Mouse (Mus musculus) neural tube, embryonic 13.5 days (tissue): ENCODE measurements around the gene Sinhcaf. TPM values are rescaled to one million over a fixed set of nuclear protein-coding genes. Genes with fewer than 3 reads are reported as not detected.
"Not testable (repeated sequence)": the region's sequence is repeated elsewhere in the genome, so short reads cannot be mapped to it uniquely, and the experiment has no call there.

ENCODE experiments used
- ATAC-seq: fragments of 200-750 bp; cut with Nextera tagmentation; 2 replicates; pipeline ENCODE4 v1.8.0; 2017; ENCODE audit warnings: low read depth, mild to moderate bottlenecking, moderate TSS enrichment, moderate library complexity
- H3K27ac ChIP-seq: fragments of 300-500 bp; sonication (generic); replicated peaks from 2 replicates; pipeline ENCODE4 v1.5.1; 2015; ENCODE audit warnings: moderate library complexity, mild to moderate bottlenecking, inconsistent platforms
- H3K27me3 ChIP-seq: fragments of 300-500 bp; sonication (generic); 2 replicates; pipeline ENCODE4 v1.6.1; 2015; ENCODE audit warnings: mild to moderate bottlenecking, inconsistent platforms
- H3K36me3 ChIP-seq: fragments of 300-500 bp; sonication (generic); 2 replicates; pipeline ENCODE4 v1.6.1; 2015; ENCODE audit warnings: mild to moderate bottlenecking, inconsistent platforms
- H3K4me1 ChIP-seq: fragments of 300-500 bp; sonication (generic); replicated peaks from 2 replicates; pipeline ENCODE4 v1.6.1; 2015; ENCODE audit warnings: inconsistent platforms
- H3K4me2 ChIP-seq: fragments of 300-500 bp; sonication (generic); 2 replicates; pipeline ENCODE4 v1.6.1; 2015; ENCODE audit warnings: inconsistent platforms, mild to moderate bottlenecking, moderate library complexity
- H3K4me3 ChIP-seq: fragments of 300-500 bp; sonication (generic); 2 replicates; pipeline ENCODE4 v1.5.1; 2015; ENCODE audit warnings: mild to moderate bottlenecking, inconsistent platforms
- H3K9ac ChIP-seq: fragments of 300-500 bp; sonication (generic); 2 replicates; pipeline ENCODE4 v1.6.1; 2015; ENCODE audit warnings: moderate library complexity, mild to moderate bottlenecking, inconsistent platforms
- H3K9me3 ChIP-seq: fragments of 300-500 bp; sonication (generic); 2 replicates; pipeline ENCODE4 v1.6.1; 2016; ENCODE audit warnings: inconsistent platforms
- WGBS: fragments of 180-500 bp; shearing (Covaris S2); methylation state at CpG from one replicate; pipeline ENCODE4 v1.1.7; 2015; 5-methylcytosine and 5-hydroxymethylcytosine counted together
- polyA plus RNA-seq: library from polyadenylated mRNA; unstranded; fragments of >200 nt; fragmentation: Nextera tagmentation; extraction: Ambion mirVana; gene quantifications from 2 replicates; pipeline ENCODE4 v1.2.1, GENCODE M21; 2015

The Sinhcaf gene
- polyA plus RNA-seq, 1 experiment from 2014 or later: 86.2 TPM

DNA sequence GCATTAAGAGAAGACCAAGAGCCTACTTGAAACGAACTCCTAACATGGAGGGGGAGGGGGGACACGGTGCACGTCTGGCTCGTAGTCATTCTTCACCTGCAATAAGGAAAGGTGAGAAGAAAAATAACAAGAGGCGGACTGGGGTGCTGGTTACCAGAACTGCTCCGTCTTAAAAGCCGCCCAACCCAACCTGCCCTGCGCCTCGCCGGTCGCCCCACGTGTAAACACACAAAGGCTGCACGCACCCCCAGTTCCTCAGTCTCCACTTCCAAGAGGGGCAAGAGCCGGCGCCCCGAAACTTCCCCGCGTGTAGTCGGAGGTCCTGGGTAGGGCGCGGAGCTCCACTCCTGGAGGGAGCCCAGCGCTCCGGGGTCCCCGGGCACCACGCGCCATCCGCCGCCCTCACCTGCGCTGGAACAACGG is 1.9 kb downstream of the Sinhcaf start:
- Histone ChIP-seq H3K4me3 (peak overlapping the region; percentile 82), H3K36me3 (no peaks in the 10 kb centered on the region), H3K4me1 (peaks cover 29% of the 10 kb centered on the region), H3K27me3 (no peaks in the 10 kb centered on the region), H3K27ac (peak overlapping the region; percentile 89), H3K4me2 (peak overlapping the region; percentile 70), H3K9ac (peak overlapping the region; percentile 91), H3K9me3 (no peaks in the 10 kb centered on the region)
- no peak for ATAC-seq
- WGBS: under 1% methylated on average over 30 of the region's 30 CpGs

DNA sequence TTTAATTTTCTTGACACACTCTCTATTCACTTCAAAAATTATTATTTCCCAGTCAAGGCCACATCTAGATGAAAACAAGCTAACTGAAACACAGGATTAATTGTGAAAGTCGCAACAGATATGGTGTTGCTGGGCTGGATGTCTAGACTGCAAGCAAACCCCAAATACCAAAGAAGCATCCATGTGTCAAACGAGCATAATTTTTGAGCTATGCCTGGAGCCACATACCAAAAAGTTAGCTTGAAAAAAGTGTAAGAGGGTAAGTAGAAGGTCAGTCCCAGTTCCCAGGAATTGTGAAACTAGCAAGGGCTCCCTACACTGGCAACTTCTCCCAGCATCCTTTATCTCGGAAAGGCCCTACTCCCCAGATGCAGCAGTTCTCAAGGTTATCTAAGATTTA is 2.6 kb downstream of the Sinhcaf start:
- Histone ChIP-seq H3K27ac (no peak overlapping the region), H3K9ac (peak overlapping the region; percentile 91), H3K9me3 (no peaks in the 10 kb centered on the region), H3K27me3 (no peaks in the 10 kb centered on the region), H3K4me2 (peak overlapping the region; percentile 70), H3K4me3 (peak overlapping the region; percentile 82), H3K4me1 (peaks cover 29% of the 10 kb centered on the region), H3K36me3 (no peaks in the 10 kb centered on the region)
- WGBS: 23% methylated on average over 3 of the region's 3 CpGs
- ATAC-seq: no peak

DNA sequence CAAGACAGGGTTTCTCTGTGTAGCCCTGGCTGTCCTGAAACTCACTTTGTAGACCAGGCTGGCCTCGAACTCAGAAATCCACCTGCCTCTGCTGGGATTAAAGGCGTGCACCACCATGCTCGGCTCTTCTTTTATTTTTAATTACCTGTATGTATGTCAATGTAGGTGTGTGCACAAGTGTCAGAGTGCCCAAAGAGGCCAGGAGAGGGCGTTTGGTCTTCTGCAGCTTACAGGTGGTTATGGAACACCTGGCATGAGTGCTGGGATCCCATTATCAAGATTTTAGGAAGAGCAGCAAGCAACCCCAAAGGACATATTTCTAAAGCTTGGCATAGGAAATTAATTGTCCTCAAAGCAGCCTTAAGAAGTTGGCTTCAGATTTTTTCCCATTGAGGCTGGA is 3.9 kb downstream of the Sinhcaf start:
- Histone ChIP-seq H3K4me3 (no peak overlapping the region), H3K27ac (no peak overlapping the region), H3K9ac (no peak overlapping the region), H3K4me2 (no peak overlapping the region), H3K4me1 (peaks cover 29% of the 10 kb centered on the region), H3K27me3 (no peaks in the 10 kb centered on the region), H3K9me3 (no peaks in the 10 kb centered on the region), H3K36me3 (no peaks in the 10 kb centered on the region)
- no peak for ATAC-seq
- WGBS: 70% methylated on average over 4 of the region's 4 CpGs

DNA sequence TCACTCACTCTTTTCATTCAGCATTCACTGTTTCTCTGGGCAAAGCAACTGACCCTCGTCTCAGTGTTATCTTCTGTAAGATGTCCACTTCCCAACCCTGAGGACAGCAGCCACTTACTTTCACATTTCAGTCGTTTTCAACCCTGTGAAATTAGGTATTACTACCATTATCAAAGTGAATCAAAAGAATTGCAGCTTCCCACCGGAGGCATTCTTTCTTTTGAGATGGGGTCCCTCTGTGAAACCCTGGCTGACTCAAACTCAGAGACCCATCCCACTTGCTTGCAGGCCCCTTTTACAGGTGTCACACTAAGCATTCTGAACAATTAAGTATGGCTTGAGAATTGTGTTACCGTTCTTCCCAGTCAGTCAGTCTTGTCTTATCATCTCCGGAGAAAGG is 4.4 kb downstream of the Sinhcaf start:
- Histone ChIP-seq H3K9ac (no peak overlapping the region), H3K4me1 (peaks cover 26% of the 10 kb centered on the region), H3K36me3 (no peaks in the 10 kb centered on the region), H3K4me3 (no peak overlapping the region), H3K4me2 (no peak overlapping the region), H3K27ac (no peak overlapping the region), H3K27me3 (no peaks in the 10 kb centered on the region), H3K9me3 (no peaks in the 10 kb centered on the region)
- WGBS: 45% methylated on average over 5 of the region's 5 CpGs
- no peak for ATAC-seq

DNA sequence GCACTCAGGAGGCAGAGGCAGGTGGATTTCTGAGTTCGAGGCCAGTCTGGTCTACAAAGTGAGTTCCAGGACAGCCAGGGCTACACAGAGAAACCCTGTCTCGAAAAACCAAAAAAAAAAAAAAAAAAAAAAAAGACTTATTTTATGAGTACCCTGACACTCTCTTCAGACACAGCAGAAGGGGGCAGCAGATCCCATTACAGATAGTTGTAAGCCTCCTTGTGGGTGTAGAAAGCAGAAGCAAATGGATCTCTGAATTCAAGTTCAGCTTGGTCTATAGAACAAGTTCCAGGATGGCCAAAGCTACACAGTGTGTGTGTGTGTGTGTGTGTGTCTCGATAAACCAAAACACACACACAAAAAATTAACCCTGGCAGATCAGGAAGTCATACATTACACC is 5.9 kb downstream of the Sinhcaf start:
- not testable (repeated sequence) for H3K9me3 ChIP-seq, H3K4me2 ChIP-seq, H3K9ac ChIP-seq, H3K27me3 ChIP-seq, ATAC-seq, H3K27ac ChIP-seq, H3K4me3 ChIP-seq, H3K36me3 ChIP-seq
- 81% methylated on average over 2 of the region's 3 CpGs for WGBS
- peaks cover 25% of the 10 kb centered on the region for H3K4me1 ChIP-seq

DNA sequence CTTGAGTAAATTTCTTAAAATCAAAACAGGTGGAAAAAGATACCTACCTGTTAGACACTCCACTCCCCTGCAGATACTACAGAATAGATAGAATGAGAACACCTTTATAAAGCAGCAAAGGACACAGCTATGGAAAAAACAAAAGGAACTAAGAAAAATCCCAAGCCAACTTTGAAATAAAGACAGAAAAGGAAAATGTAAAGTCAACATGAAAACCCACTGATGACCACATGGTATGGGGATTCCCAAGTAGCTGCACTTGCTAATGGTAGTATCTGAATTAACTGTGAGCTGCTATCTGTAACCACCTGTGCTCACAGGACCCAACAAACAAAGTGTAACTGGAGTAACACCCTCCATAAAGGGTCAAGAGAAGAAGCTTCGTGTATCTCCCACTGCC is 8.6 kb downstream of the Sinhcaf start:
- H3K9me3 ChIP-seq: no peaks in the 10 kb centered on the region
- H3K4me3 ChIP-seq: no peak overlapping the region
- H3K36me3 ChIP-seq: 0 out of 2 replicates have a peak, but pooled peaks cover under 1% of the 10 kb centered on the region
- H3K4me2 ChIP-seq: no peak overlapping the region
- no peak for ATAC-seq
- WGBS: 46% methylated on average over 1 of the region's 1 CpGs
- H3K27ac ChIP-seq: no peak overlapping the region
- H3K4me1 ChIP-seq: peaks cover 16% of the 10 kb centered on the region
- H3K27me3 ChIP-seq: no peaks in the 10 kb centered on the region
- no peak overlapping the region for H3K9ac ChIP-seq

DNA sequence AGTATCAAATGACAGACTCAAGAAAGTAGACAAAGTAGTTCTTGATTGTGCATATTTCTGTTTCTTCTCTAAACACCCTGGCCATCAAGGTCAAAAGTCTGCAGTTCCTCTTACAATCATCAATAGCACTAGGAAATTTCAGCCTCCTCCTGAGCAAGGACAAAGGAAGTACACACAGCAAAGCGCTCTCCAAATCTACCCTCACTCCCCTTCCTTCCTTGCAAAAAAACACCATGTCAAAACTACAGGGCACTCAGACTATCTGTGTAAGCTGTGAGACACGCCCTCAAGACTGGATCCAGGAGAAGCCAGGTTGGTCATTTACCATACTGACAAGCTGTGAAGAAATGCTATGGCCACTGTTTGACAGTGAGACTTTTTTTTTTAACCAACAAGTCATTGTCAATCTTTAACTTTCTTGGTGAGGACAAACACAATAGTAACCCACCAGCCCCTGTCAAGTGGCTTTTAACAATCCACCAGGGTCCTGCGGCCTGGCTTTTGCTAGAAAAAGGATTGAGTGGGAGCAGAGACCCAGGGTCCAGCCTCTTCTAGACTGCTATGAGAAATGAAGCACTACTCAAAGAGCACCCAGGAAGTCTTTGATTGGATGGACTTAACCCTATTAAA is 11.2 kb downstream of the Sinhcaf start:
- Histone ChIP-seq H3K27me3 (no peaks in the 10 kb centered on the region), H3K27ac (no peak overlapping the region), H3K4me3 (no peak overlapping the region), H3K36me3 (peaks cover 26% of the 10 kb centered on the region), H3K4me1 (peaks cover 9% of the 10 kb centered on the region), H3K9me3 (no peaks in the 10 kb centered on the region), H3K4me2 (no peak overlapping the region), H3K9ac (no peak overlapping the region)
- ATAC-seq: no peak
- WGBS: 68% methylated on average over 3 of the region's 3 CpGs

DNA sequence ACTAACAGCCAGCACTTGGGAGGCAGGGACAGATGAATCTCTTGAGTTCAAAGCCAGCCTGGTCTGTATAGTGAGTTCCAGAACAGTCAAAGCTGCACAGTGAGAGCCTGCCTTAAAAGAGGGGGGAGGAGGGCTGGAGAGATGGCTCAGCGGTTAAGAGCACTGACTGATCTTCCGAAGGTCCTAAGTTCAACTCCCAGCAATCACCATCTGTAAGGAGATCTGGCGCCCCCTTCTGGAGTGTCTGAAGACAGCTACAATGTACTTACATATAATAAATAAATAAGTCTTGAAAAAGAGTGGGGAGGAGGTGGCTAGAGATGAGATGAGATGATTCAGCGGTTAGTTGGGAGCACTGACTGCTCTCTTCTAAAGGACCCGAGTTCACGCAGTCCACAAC is 15.0 kb downstream of the Sinhcaf start:
- H3K4me1 ChIP-seq: peaks cover 9% of the 10 kb centered on the region
- H3K9ac ChIP-seq: no peak overlapping the region
- peaks cover 61% of the 10 kb centered on the region for H3K36me3 ChIP-seq
- H3K4me2 ChIP-seq: no peak overlapping the region
- H3K9me3 ChIP-seq: no peaks in the 10 kb centered on the region
- no peak for ATAC-seq
- H3K4me3 ChIP-seq: no peak overlapping the region
- WGBS: 84% methylated on average over 6 of the region's 6 CpGs
- no peak overlapping the region for H3K27ac ChIP-seq
- no peaks in the 10 kb centered on the region for H3K27me3 ChIP-seq

DNA sequence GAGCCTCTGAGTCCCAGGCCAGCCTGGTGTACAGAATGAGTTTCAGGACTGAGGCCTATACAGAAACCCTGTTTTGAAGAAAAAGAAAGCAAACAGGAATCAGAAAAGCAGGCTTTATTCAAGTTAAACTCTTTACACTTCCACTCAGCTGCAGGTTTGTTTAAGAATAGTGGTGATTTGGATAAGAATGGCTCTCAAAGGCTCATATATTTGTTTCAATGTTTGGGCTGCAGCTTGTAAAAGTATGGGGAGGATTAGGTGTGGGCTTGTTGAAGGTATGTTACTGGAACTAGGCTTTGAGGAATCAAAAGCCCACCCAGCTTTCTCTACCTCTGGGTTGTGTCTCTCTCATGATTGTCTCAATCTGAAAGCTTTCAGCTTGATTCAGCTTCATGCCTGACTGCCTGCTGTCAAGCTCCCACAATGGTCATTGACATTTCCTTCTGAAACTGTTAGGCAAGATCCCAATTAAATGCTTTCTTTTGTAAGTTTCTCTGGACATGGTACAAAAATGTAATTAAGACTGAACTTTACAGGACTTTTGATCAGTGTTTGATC is 27.3 kb downstream of the Sinhcaf start:
- Histone ChIP-seq H3K27ac (no peak overlapping the region), H3K4me1 (no peaks in the 10 kb centered on the region), H3K9me3 (no peaks in the 10 kb centered on the region), H3K4me3 (no peak overlapping the region), H3K4me2 (no peak overlapping the region), H3K36me3 (peaks cover 31% of the 10 kb centered on the region), H3K9ac (no peak overlapping the region), H3K27me3 (no peaks in the 10 kb centered on the region)
- no peak for ATAC-seq

DNA sequence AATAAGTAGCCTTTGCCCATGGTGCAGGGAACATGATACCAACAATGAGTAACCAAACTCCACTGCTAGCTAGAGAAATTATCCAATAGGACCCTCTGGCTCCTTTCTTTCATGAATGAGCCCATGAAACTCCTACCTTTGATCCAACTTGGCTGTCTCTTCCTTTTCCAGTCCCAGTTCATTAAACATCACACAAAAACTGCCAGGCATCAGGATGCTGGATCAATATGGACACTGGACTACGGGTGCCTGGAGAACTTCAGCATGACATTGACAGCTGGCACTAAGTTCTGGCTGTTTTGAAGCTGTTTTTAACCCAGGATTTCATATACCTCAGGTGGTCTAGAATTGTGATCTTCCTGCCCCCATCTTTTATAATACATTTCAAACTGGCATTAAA is 28.6 kb downstream of the Sinhcaf start:
- Histone ChIP-seq H3K36me3 (peaks cover 24% of the 10 kb centered on the region), H3K9me3 (no peaks in the 10 kb centered on the region), H3K27ac (no peak overlapping the region), H3K4me3 (no peak overlapping the region), H3K9ac (no peak overlapping the region), H3K4me2 (no peak overlapping the region), H3K4me1 (no peaks in the 10 kb centered on the region), H3K27me3 (no peaks in the 10 kb centered on the region)
- 74% methylated on average over 1 of the region's 1 CpGs for WGBS
- ATAC-seq: no peak

DNA sequence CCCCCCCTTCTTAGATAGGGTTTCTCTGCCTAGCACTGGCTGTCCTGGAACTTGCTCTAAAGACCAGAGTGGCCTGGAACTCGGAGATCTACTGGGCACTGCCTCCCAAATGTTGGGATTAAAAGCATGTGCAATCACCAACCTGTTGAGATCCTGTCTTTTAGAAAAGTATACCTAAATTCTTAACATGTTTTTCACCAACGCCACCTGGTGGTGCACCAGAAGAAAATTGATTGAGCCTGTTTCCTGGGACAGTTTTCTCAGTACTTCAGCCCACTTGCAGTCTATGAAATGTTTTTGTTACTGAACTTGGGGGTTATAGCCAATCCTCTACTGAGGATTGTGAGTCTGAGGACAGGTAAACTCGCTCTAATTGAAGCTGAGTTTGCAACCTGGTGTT is 29.4 kb downstream of the Sinhcaf start:
- Histone ChIP-seq H3K9ac (no peak overlapping the region), H3K4me3 (no peak overlapping the region), H3K9me3 (no peaks in the 10 kb centered on the region), H3K4me2 (no peak overlapping the region), H3K4me1 (no peaks in the 10 kb centered on the region), H3K27ac (no peak overlapping the region), H3K36me3 (peaks cover 24% of the 10 kb centered on the region), H3K27me3 (no peaks in the 10 kb centered on the region)
- ATAC-seq: no peak
- WGBS: 33% methylated on average over 3 of the region's 3 CpGs

DNA sequence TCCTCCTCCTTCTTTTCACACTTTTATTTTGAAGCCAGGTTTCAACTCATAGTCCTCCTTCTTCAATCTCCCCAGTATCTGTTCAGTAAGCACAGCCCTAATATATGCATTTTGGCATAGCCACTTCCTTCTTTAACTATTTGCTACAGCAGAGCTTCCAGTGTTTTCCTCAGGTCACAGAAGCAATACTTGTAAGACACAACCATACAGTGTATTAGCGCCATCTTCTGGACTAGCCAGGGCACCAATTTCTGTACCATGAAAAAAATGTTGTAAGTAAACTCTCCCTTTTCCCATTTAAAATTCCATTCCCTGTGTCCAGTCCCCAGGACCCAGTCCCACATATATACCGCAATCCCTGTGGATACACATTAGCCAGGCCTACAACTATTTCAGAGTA is 32.3 kb downstream of the Sinhcaf start:
- ATAC-seq: peak; percentile 63; the same call in 1 of the 2 replicates
- Histone ChIP-seq H3K4me2 (no peak overlapping the region), H3K9ac (no peak overlapping the region), H3K27me3 (no peaks in the 10 kb centered on the region), H3K27ac (no peak overlapping the region), H3K36me3 (0 out of 2 replicates have a peak, but pooled peaks cover 6% of the 10 kb centered on the region), H3K9me3 (no peaks in the 10 kb centered on the region), H3K4me3 (no peak overlapping the region), H3K4me1 (no peaks in the 10 kb centered on the region)
- 12% methylated on average over 2 of the region's 2 CpGs for WGBS

DNA sequence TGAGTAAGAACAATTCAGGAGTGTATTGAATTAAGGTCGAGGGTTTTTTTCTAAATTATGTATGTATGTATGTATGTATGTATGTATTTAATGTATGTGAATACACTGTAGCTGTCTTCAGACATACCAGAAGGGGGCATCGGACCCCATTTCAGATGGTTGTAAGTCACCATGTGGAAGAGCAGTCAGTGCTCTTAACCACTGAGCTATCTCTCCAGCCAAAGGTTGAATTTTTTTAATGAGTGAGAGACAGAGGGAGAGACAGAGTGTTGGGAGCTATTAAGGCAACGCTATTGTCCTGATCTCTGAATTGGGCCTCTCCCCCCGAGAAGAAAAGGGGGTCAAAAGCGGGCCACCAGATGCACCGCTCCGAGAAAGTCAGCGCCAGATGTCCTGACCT is 34.4 kb downstream of the Sinhcaf start:
- H3K36me3 ChIP-seq, H3K4me3 ChIP-seq, H3K4me2 ChIP-seq, H3K27me3 ChIP-seq, ATAC-seq, H3K9ac ChIP-seq, H3K9me3 ChIP-seq, H3K27ac ChIP-seq, H3K4me1 ChIP-seq: not testable (repeated sequence)
- WGBS: 84% methylated on average over 8 of the region's 8 CpGs
